Comparison of ENCODE assay signal across 20 mouse cellular contexts in genomic region chr4:43636751-43637150, GRCm38 (mm10). TPM values are rescaled to one million over a fixed set of nuclear protein-coding genes. Genes with fewer than 3 reads are reported as not detected.
DNase-seq lines count a peak whose midpoint lies in the region; ATAC-seq and TF ChIP-seq lines count a peak whose summit lies in the region.
"Had no signal": no experiment of that assay in that cellular context is flagged by ENCODE, and none has a peak within 500 bp of the region (broad histone marks: within the 10 kb centered on the region; RNA-seq: fewer than 3 reads in every experiment).

No protein-coding gene starts in this region.

- H3K27me3 ChIP-seq in forebrain, embryonic 11.5 days (ENCODE audit: control insufficient read depth, insufficient read depth, low read length): peaks cover 6% of the 10 kb centered on the region
- no peaks in the 10 kb centered on the region for H3K27me3 ChIP-seq in forebrain, embryonic 14.5 days (replicated peaks; ENCODE audit: control insufficient read depth, insufficient read depth, low read length)
- H3K27me3 ChIP-seq in stomach, postnatal 0 days (ENCODE audit: control insufficient read depth, insufficient read depth, low read length): peaks cover 3% of the 10 kb centered on the region; the same call in 1 of the 2 replicates
- H3K27me3 ChIP-seq: hindbrain, embryonic 15.5 days had no signal

- H3K4me3 ChIP-seq in forebrain, embryonic 11.5 days (ENCODE audit: low read depth, low read length): no peak overlapping the region
- no peak overlapping the region for H3K4me3 ChIP-seq in forebrain, embryonic 14.5 days (ENCODE audit: low read depth, low read length)
- H3K4me3 ChIP-seq in stomach, postnatal 0 days (ENCODE audit: low read depth, low read length): no peak overlapping the region
- H3K4me3 ChIP-seq: embryonic facial prominence, embryonic 12.5 days; erythroblast, embryonic 14.5 days; heart, embryonic 10.5 days; hindbrain, embryonic 15.5 days; intestine, embryonic 15.5 days; stomach, embryonic 15.5 days had no signal

- no peaks in the 10 kb centered on the region for H3K36me3 ChIP-seq in forebrain, embryonic 11.5 days (ENCODE audit: control insufficient read depth, insufficient read depth, low read length)
- no peaks in the 10 kb centered on the region for H3K36me3 ChIP-seq in forebrain, embryonic 14.5 days (ENCODE audit: control insufficient read depth, insufficient read depth, low read length)
- no peaks in the 10 kb centered on the region for H3K36me3 ChIP-seq in stomach, postnatal 0 days (ENCODE audit: control insufficient read depth, insufficient read depth, low read length)
- H3K36me3 ChIP-seq: heart, embryonic 10.5 days; hindbrain, embryonic 15.5 days; intestine, embryonic 15.5 days; stomach, embryonic 15.5 days had no signal

- no peak overlapping the region for H3K27ac ChIP-seq in forebrain, embryonic 11.5 days (ENCODE audit: low read depth, low read length)
- no peak overlapping the region for H3K27ac ChIP-seq in forebrain, embryonic 14.5 days (ENCODE audit: low read depth, low read length)
- no peak overlapping the region for H3K27ac ChIP-seq in stomach, postnatal 0 days (replicated peaks)
- H3K27ac ChIP-seq: embryonic facial prominence, embryonic 12.5 days; heart, embryonic 10.5 days; hindbrain, embryonic 15.5 days; intestine, embryonic 15.5 days; macrophage; stomach, embryonic 15.5 days had no signal

- DNase-seq in forebrain, embryonic 11.5 days (ENCODE audit: low spot score): peak; percentile 30
- DNase-seq in forebrain, embryonic 14.5 days (ENCODE audit: low spot score): no peak
- peak; percentile 0 to 3 for DNase-seq in kidney, postnatal 25 days
- no peak for DNase-seq in kidney, postnatal 14 days
- DNase-seq in spleen, postnatal 4 days (ENCODE audit: low spot score in 2 of 2): peak; percentile 10 to 53
- no peak for DNase-seq in spleen, postnatal 10 days (ENCODE audit: low spot score in 2 of 2)
- peak; percentile 7 for DNase-seq in stomach, postnatal 0 days (ENCODE audit: low spot score)
- DNase-seq: adrenal gland, postnatal 25 days; cerebellum, adult 9-11 months; forebrain, postnatal 0 days had no signal

- no peak overlapping the region for H3K9ac ChIP-seq in forebrain, embryonic 11.5 days (ENCODE audit: low read length)
- H3K9ac ChIP-seq in forebrain, embryonic 14.5 days (ENCODE audit: low read length): no peak overlapping the region
- H3K9ac ChIP-seq in stomach, postnatal 0 days (ENCODE audit: low read length): no peak overlapping the region
- H3K9ac ChIP-seq: embryonic facial prominence, embryonic 12.5 days; forebrain, postnatal 0 days; hindbrain, embryonic 15.5 days; intestine, embryonic 15.5 days; stomach, embryonic 15.5 days had no signal

- TF ChIP-seq EP300 in stomach, postnatal 0 days (optimal IDR thresholded peaks at IDR 0.05): no peak

- no peak overlapping the region for H3K4me2 ChIP-seq in forebrain, embryonic 11.5 days (ENCODE audit: low read depth, low read length, severe bottlenecking)
- H3K4me2 ChIP-seq in forebrain, embryonic 14.5 days (ENCODE audit: low read length): no peak overlapping the region
- H3K4me2 ChIP-seq in stomach, postnatal 0 days (replicated peaks; ENCODE audit: low read depth): no peak overlapping the region
- H3K4me2 ChIP-seq: embryonic facial prominence, embryonic 12.5 days; hindbrain, embryonic 15.5 days; intestine, embryonic 15.5 days; stomach, embryonic 15.5 days had no signal

- 72% methylated on average over 6 of the region's 6 CpGs for WGBS in forebrain, embryonic 11.5 days
- 62% methylated on average over 6 of the region's 6 CpGs for WGBS in forebrain, embryonic 14.5 days
- WGBS in stomach, postnatal 0 days: 80% methylated on average over 6 of the region's 6 CpGs

- no peaks in the 10 kb centered on the region for H3K9me3 ChIP-seq in forebrain, embryonic 11.5 days (ENCODE audit: control insufficient read depth, low read length)
- no peaks in the 10 kb centered on the region for H3K9me3 ChIP-seq in forebrain, embryonic 14.5 days (replicated peaks; ENCODE audit: control insufficient read depth, low read length)
- no peaks in the 10 kb centered on the region for H3K9me3 ChIP-seq in stomach, postnatal 0 days (ENCODE audit: control insufficient read depth, low read length)
- H3K9me3 ChIP-seq: embryonic facial prominence, embryonic 12.5 days; heart, embryonic 10.5 days; hindbrain, embryonic 15.5 days; intestine, embryonic 15.5 days; stomach, embryonic 15.5 days had no signal

- no peak for ATAC-seq in forebrain, embryonic 11.5 days (replicated peaks; ENCODE audit: low FRiP score)
- ATAC-seq in forebrain, embryonic 14.5 days: no peak
- ATAC-seq in stomach, postnatal 0 days (ENCODE audit: low FRiP score, low TSS enrichment): no peak
- ATAC-seq: forebrain, postnatal 0 days; intestine, embryonic 15.5 days; lung, postnatal 0 days; midbrain, embryonic 16.5 days had no signal

- H3K4me1 ChIP-seq in forebrain, embryonic 11.5 days (replicated peaks; ENCODE audit: control insufficient read depth, insufficient read depth, low read length): peaks cover 5% of the 10 kb centered on the region
- peaks cover 12% of the 10 kb centered on the region for H3K4me1 ChIP-seq in forebrain, embryonic 14.5 days (ENCODE audit: control insufficient read depth, insufficient read depth, low read length)
- H3K4me1 ChIP-seq in stomach, postnatal 0 days (replicated peaks; ENCODE audit: control insufficient read depth, insufficient read depth): peaks cover 5% of the 10 kb centered on the region; the same call in 1 of the 2 replicates

- no peak for TF ChIP-seq CTCF in stomach, postnatal 0 days (IDR thresholded peaks at IDR 0.05; ENCODE audit: low read depth)

RNA-seq across cellular contexts. Expression of gene Npr2, which starts 5.0 kb away (rescaled TPM):
- polyA plus RNA-seq in forebrain, embryonic 11.5 days (2014; fragmentation: Nextera tagmentation; extraction: Ambion mirVana): 9.8 and 10.8 TPM in 2 replicates
- 10.7 and 11.2 TPM in 2 replicates for polyA plus RNA-seq in forebrain, embryonic 14.5 days (2014; fragmentation: Nextera tagmentation; extraction: Ambion mirVana)
- polyA plus RNA-seq in stomach, postnatal 0 days (2015; fragmentation: Nextera tagmentation; extraction: Ambion mirVana): 4.8 and 6.7 TPM in 2 replicates
- polyA plus RNA-seq: macrophage had no signal

RNA-seq across cellular contexts. Expression of gene Spag8, which starts 16.6 kb away (rescaled TPM):
- polyA plus RNA-seq in forebrain, embryonic 11.5 days (2014; fragmentation: Nextera tagmentation; extraction: Ambion mirVana): 1.7 and 2.3 TPM in 2 replicates
- 4.2 and 5.7 TPM in 2 replicates for polyA plus RNA-seq in forebrain, embryonic 14.5 days (2014; fragmentation: Nextera tagmentation; extraction: Ambion mirVana)
- polyA plus RNA-seq in stomach, postnatal 0 days (2015; fragmentation: Nextera tagmentation; extraction: Ambion mirVana): 0.23 and 0.38 TPM in 2 replicates
- polyA plus RNA-seq: erythroblast, embryonic 14.5 days; macrophage had no signal

RNA-seq across cellular contexts. Expression of gene Hint2, which starts 19.5 kb away (rescaled TPM):
- polyA plus RNA-seq in forebrain, embryonic 11.5 days (2014; fragmentation: Nextera tagmentation; extraction: Ambion mirVana): 64.1 and 66.8 TPM in 2 replicates
- polyA plus RNA-seq in forebrain, embryonic 14.5 days (2014; fragmentation: Nextera tagmentation; extraction: Ambion mirVana): 67.0 and 82.7 TPM in 2 replicates
- 150 and 152 TPM in 2 replicates for polyA plus RNA-seq in stomach, postnatal 0 days (2015; fragmentation: Nextera tagmentation; extraction: Ambion mirVana)

RNA-seq across cellular contexts. Expression of gene Tmem8b, which starts 32.0 kb away (rescaled TPM):
- polyA plus RNA-seq in forebrain, embryonic 11.5 days (2014; fragmentation: Nextera tagmentation; extraction: Ambion mirVana): 5.2 and 6.4 TPM in 2 replicates
- polyA plus RNA-seq in forebrain, embryonic 14.5 days (2014; fragmentation: Nextera tagmentation; extraction: Ambion mirVana): 5.6 and 7.3 TPM in 2 replicates
- 2.0 and 2.4 TPM in 2 replicates for polyA plus RNA-seq in stomach, postnatal 0 days (2015; fragmentation: Nextera tagmentation; extraction: Ambion mirVana)

RNA-seq across cellular contexts. Expression of gene Fam221b, which starts 32.2 kb away (rescaled TPM):
- polyA plus RNA-seq in forebrain, embryonic 11.5 days (2014; fragmentation: Nextera tagmentation; extraction: Ambion mirVana): 2.5 and 2.7 TPM in 2 replicates
- polyA plus RNA-seq in forebrain, embryonic 14.5 days (2014; fragmentation: Nextera tagmentation; extraction: Ambion mirVana): 2.1 and 2.2 TPM in 2 replicates
- polyA plus RNA-seq in stomach, postnatal 0 days (2015; fragmentation: Nextera tagmentation; extraction: Ambion mirVana): 3.1 and 3.6 TPM in 2 replicates
- polyA plus RNA-seq: spleen, adult 2 months had no signal

Comparison
In these comparisons a context has a peak if more than half of its experiments do, and no peak if none do; other contexts are left out.
1. DNase-seq: peak in forebrain, embryonic 11.5 days (single experiment), kidney, postnatal 25 days (2 of 2), spleen, postnatal 4 days (2 of 2) and stomach, postnatal 0 days (single experiment); none in forebrain, embryonic 14.5 days (single experiment), kidney, postnatal 14 days (single experiment) and spleen, postnatal 10 days (0 of 2).